Mouse (Mus musculus): ENCODE data around the gene Plekha8.

Plekha8 gene

DNA sequence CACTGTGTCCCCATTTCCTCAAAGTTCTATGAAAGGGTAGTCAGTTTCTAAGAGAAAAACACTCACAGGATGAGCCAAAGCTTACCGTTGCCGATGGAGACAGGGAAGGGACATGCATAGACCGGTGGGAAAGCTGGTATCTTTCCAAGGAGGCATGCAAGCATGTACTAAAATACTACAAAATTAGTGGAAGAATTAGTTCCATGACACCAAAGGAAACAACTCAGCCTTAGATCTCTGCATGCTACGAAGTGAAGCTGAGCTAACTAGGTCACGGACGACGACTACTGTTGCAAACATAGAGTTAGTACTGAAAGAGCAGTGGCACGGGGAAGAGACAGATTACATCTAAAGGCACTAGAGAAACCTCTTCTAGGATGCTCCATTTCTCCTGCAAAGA, 8.0 kb upstream of the Plekha8 start:
- DNase-seq: peak; percentile 39

DNA sequence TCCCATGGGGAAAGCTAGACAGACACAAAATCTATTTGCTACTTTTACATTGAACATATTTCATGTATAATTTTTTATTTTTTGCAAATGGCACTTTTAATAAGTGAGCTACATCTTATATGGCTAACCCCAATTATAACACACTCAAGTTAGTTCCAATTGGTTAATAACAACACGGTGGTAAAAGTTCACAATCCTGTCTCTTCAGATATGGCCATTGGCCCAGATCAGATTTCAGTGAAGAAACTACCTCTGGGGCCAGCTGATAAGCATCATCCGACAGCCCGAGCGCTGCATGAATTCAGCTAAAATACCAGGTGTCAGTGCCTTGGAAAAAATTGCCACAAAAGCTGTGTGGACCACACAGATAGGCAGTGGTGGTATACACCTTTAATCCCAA, 7.2 kb upstream of the Plekha8 start:
- DNase-seq: no peak

DNA sequence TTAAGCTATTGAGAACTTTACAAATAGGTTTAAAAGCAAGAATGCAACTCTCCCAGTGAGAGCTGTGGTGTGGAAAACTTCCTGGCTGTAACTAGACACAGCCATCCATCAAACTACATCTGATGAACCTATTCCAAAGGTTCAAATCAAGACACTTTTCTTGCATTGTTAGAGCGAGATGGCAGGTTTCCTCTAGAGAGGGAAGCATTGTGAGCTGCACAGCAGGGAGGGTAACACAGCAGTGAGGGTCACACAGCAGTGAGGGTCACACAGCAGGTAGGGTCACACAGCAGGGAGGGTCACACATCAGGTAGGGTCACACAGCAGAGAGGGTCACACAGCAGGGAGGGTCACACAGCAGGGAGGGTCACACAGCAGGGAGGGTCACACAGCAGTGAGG, 6.7 kb upstream of the Plekha8 start:
- no peak for DNase-seq

DNA sequence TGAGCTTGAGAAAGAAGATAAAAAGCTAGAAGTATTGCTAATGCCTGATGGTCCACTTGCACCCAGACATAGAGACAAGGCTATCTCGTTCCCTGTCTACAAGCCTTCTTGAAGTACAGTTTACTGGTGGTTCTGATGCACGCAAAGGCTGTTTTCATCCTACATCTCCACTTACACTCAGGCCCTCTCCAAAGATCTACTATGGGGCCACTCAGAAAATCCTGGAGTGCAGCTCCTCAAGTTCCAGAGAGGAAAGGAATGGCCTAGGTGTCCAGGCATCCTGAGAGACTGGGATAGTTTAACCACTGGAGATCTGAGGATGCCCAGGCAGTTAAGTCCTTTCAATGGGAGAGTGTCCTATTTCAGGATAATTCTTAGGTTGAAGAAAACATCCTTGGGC, 4.2 kb upstream of the Plekha8 start:
- peak; percentile 64 for DNase-seq

DNA sequence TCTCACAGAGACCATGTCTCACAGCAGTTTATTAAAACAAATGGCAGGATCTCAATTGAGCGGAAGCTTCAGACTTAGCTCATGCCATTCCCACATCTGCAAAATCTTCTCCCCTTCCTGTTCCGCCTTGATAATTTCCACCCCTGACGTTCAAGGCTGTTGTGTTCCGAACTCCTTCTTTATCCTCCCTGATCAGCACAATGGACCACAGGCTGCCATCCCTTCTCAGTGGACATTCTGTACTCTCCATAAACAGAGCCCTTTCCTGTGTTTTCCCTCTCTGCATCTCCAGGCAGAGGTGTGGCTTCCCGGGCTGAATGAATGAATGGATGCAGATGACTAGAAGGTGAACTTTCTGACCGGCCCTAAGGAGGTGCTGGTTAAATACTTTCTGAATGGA, 3.1 kb upstream of the Plekha8 start:
- peak; percentile 92 for DNase-seq

- DNase-seq: peak; percentile 100
These were observed 1.9 kb upstream of the Plekha8 start for GRCm38 (mm10) chr6:54592938-54593535.

- peak; percentile 75 for DNase-seq
These were observed 994 bp upstream of the Plekha8 start for GRCm38 (mm10) chr6:54593766-54594468.

DNA sequence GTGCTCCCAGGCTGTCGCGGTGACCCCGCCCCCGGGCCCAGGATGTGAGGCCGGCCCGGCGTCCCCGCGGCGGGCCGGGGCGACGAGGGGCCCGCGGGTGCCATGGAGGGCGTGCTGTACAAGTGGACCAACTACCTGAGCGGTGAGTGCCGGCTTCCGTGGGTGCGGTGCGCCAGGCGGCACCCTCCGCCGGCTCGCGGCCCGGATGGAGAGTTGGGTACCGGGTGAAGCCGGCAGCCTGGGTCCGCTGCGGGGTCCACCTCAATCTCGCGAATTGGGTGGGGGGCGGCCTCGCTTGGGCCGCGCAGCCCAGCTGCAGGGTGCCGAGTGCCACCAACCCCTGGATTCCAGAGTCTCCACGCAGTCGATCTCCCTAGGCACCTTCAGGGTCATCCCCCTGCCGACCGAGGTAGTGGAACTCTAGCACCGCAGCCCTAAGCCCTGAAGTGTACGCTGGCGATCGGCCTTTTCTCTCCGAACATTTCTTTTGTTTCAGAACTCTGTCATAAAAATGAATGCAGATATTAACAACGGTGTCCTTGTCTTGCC, 493 bp downstream of the Plekha8 start:
- no peak for DNase-seq

DNA sequence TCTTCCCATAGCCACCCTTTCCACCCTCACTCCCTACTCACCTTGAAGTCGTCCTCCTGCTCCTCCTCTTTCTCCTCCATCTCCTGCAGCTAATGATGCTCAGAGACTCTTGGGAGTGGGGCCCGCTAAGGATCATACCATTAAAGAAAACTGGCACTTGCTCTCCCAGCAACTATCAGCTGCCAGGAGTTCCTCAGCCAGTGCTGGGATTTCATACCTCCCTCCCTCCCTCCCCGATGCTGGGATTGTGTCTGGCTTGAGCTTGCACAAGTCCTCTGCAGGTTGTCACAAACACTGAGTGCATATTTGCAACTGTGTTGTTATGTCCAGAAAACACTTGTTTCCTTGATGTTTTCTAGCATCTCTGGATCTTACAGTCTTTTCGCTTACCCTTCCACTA, 2.3 kb downstream of the Plekha8 start, which contains the start of gene Fkbp14:
Fkbp14 (minus strand) TSS at position 101 of the 400 bp plus-strand sequence.
- DNase-seq: peak; percentile 61

DNA sequence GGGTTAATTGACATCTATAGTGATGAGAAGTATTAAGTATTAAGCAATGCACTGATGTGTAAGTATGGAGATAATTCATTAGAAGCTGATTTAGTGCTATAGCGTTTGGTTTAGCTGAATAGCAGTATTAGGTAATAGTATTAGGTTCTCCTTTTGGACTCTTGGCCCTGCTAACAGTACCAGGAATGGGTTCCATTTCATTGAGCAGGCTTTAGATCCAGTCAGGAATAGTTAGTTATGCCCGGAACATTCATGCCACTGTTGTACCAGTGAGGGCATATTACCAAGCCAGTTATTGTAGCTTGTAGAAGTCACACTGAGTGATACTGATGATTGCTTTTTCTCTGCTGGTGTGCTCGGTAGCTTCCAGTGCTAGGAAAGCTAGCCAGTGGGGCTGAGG, 2.8 kb downstream of the Plekha8 start:
- DNase-seq: no peak

GRCm38 (mm10) chr6:54600681-54601347, 5.9 kb downstream of the Plekha8 start:
- peak; percentile 68 for DNase-seq

DNA sequence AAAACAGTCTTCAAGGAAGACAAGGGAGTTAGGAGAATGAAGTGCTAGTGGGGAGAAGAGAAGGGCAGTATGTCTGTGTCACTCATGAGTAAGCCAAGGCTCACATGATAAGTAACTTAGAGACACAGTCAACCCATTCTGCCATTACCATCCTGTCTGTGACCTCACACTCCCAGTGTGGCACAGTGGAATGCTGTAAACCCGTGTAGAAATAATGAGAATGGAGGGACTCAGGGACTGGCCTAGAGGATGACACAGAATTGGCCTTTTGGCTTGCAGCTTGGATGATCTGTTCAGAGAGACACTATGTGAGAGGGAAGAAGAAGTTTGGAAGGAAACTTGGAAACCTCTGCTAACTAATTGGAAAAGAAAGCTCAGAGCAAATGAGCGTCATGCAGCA, 8.0 kb downstream of the Plekha8 start:
- peak; percentile 29 for DNase-seq

GRCm38 (mm10) chr6:54604001-54604715, 9.2 kb downstream of the Plekha8 start:
- DNase-seq: peak; percentile 83

GRCm38 (mm10) chr6:54606241-54606640, 11.3 kb downstream of the Plekha8 start:
- peak; percentile 93 for DNase-seq

GRCm38 (mm10) chr6:54617363-54617762, 22.5 kb downstream of the Plekha8 start:
- DNase-seq: peak; percentile 54

DNA sequence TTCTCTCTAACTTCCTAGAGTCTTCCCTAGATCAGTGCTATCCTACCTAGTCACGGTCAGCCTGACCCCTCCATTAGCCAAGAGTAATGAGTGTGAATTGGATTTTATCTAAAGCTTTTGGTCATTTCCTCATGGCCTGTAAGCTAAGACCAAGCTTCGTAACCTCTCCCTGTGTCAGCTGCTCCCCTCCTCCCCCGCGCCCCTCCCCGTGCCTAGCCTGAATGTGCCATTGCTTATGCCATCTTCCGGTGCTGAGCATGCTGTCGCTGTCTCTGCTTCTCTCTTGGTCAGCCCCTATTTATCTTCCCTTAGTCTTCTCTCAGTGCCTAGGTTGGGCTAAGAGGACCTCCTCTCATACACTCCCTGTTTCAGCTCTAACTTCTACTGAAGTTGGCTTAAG, 24.6 kb downstream of the Plekha8 start:
- DNase-seq: no peak

- peak; percentile 87 for DNase-seq
These were observed 25.4 kb downstream of the Plekha8 start for GRCm38 (mm10) chr6:54620357-54620756.

GRCm38 (mm10) chr6:54628381-54628780, 33.5 kb downstream of the Plekha8 start:
- DNase-seq: no peak

- DNase-seq: no peak
These were observed 34.8 kb downstream of the Plekha8 start for GRCm38 (mm10) chr6:54629734-54630133.

- no peak for DNase-seq
These were observed 36.6 kb downstream of the Plekha8 start for GRCm38 (mm10) chr6:54631462-54631861.

DNA sequence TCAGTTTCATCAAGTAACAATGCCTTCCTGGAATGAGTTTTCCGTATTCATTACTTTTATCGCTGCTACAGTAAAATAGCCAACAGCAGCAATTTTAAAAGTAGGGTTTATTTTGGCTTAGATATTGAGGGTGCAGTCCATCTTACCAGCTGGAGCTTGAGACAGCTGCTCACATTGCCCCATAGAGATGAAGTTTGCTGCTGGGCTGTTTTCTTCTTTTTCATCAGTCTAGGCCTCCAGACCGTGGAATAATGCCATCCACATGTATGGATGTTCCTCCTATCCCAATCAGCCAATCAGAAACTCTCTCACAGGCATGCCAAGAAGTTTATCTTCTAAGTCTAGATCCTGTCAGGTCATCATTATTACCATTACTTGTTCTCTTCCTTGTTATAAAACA, 45.0 kb downstream of the Plekha8 start:
- peak; percentile 91 for DNase-seq

DNA sequence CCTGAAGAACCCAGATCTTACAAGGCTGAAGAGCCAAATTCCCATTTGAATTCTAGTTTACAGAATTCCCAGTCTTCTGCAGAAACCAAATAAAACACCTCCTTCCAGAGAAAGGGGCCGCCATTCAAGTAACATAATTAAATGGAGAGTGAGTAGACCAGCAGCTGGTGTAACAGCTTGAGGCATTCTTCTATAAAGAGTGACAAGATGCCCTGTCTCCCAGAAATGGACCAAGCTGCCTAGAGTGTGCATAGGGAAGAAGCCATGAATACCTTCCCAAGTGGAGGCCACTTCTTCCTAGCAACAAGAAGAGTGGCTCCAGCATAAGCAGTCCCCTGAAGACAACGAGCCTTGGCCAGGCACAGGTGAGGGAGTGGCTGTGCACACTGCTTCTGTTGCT, 47.0 kb downstream of the Plekha8 start:
- no peak for DNase-seq

GRCm38 (mm10) chr6:54643181-54643580, 48.3 kb downstream of the Plekha8 start:
- peak; percentile 66 for DNase-seq
